Mouse (Mus musculus): Measurements from ENCODE around the gene Heatr9.
"Not testable (repeated sequence)": the region's sequence is repeated elsewhere in the genome, so short reads cannot be mapped to it uniquely, and the experiment has no call there.

The Heatr9 gene

GRCm38 (mm10) chr11:83522075-83522474 lies at the start of gene Heatr9:
TSS of gene Heatr9 (minus strand) at chr11:83522175.
- DNase-seq (ENCODE audit: low spot score) = no peak

- no peak for DNase-seq (ENCODE audit: low spot score)
These were observed 48.2 kb upstream of the Heatr9 start for GRCm38 (mm10) chr11:83570189-83570588.

DNA sequence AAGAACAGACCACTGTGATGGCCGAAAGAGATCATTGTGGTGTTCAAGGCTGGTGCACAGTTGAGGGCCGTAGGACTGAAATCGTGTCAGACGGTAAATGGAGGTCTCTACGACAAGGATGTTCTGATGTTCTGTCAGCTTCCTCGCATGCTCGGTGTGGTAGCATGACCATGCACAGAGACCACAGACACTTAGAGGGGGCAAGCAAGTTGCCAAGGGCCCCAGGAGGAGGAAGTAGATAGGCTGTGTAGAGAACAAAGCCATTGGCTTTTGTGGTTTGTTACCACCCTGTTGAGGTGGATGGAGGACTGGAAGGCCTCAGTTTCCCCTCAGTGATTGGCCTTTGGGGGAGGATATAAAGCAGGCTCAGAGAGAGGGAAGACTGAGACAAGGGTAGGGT lies 47.3 kb upstream of the Heatr9 start:
- no peak for DNase-seq (ENCODE audit: low spot score)

GRCm38 (mm10) chr11:83568786-83569185 lies 46.8 kb upstream of the Heatr9 start:
- DNase-seq (ENCODE audit: low spot score) = no peak

DNA sequence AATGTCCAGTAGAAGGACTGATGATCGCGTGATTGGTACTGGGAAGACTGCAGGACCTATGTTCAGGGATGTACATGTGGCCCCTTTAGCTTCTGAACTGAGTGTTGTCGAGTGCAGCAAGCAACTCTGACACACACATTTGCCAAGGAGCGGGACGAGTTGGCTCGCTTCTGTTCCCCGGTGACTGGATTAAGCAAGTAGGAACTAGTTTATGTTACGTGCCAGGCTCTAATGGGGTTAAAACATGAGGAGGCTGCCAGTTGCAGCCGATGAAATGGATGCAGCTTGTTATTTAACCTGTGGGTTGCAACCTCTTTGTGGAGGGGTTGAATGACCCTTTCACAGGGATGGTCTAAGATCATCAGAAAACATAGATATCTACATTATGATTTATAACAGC lies 46.1 kb upstream of the Heatr9 start:
- DNase-seq (ENCODE audit: low spot score) = no peak

DNA sequence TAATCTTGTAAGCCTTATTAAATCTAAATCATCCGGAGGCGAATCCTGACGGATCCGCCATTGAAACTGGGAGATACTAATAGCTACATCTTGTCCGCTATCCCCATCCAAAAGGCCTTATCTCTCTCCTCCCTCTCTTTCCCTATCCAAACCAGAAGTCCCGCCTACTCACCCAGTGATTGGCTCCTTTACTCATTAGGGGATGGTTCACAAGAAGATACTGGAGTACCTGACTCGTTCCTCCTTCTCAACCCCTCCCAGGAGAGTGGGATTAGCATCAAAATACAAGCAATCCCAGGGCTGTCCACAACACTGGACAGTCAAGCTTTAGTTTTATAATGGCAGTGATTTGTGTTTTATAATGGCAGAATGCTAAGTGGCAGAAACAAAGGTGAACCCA lies 45.3 kb upstream of the Heatr9 start:
- DNase-seq (ENCODE audit: low spot score) = no peak

GRCm38 (mm10) chr11:83566617-83567016 lies 44.6 kb upstream of the Heatr9 start:
- DNase-seq (ENCODE audit: low spot score) = no peak

GRCm38 (mm10) chr11:83563754-83564153 lies 41.8 kb upstream of the Heatr9 start:
- DNase-seq (ENCODE audit: low spot score) = no peak

GRCm38 (mm10) chr11:83562311-83562887 lies 40.4 kb upstream of the Heatr9 start:
- no peak for DNase-seq (ENCODE audit: low spot score)

DNA sequence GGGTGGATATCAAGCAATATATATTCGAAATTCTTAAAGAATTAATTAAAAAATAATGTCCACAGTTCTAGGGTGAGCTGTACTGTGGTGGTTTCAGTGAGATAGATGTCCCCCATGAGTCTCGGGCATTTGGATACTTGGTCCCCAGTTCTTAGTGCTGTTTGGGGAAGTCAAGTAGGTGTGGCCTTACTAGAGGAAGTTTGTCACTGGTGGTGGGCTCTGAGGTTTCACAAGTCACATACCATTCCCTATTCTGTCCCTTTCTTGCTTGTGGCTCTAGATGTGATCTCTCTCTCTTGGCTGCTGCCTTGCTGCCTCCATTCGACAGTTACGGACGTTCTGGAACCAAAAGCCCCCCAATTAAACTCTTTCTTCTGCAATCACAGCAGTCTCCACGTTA lies 38.4 kb upstream of the Heatr9 start:
- no peak for DNase-seq (ENCODE audit: low spot score)

- no peak for DNase-seq (ENCODE audit: low spot score)
These were observed 35.1 kb upstream of the Heatr9 start for GRCm38 (mm10) chr11:83557074-83557473.

GRCm38 (mm10) chr11:83556085-83556781 lies 34.3 kb upstream of the Heatr9 start:
- DNase-seq (ENCODE audit: low spot score) = no peak

- DNase-seq (ENCODE audit: low spot score) = no peak
These were observed 29.7 kb upstream of the Heatr9 start for GRCm38 (mm10) chr11:83551668-83552067.

GRCm38 (mm10) chr11:83551037-83551436 lies 29.1 kb upstream of the Heatr9 start:
- DNase-seq (ENCODE audit: low spot score) = not testable (repeated sequence)

DNA sequence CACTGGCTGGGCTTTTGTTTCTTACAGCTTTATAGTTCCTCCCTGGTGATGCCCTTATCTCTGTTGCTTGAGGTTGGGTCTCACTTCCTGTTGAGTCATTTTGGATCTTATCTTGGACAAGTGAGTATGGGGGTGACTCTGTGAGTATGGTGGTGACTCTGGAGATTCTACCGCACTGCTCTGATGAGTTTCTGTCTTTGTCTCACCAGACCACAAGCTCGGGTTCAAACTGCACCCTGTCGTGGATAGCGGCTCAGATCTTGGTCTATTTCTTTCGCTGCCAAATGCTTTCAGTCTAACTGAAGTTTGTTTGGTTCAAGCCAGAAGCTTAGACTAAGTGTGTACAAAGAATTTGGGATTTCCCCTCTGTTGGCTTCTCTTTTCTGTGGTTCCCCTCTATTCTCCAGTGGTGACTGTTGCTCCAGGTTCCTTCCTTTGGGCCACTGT lies 28.2 kb upstream of the Heatr9 start:
- no peak for DNase-seq (ENCODE audit: low spot score)

DNA sequence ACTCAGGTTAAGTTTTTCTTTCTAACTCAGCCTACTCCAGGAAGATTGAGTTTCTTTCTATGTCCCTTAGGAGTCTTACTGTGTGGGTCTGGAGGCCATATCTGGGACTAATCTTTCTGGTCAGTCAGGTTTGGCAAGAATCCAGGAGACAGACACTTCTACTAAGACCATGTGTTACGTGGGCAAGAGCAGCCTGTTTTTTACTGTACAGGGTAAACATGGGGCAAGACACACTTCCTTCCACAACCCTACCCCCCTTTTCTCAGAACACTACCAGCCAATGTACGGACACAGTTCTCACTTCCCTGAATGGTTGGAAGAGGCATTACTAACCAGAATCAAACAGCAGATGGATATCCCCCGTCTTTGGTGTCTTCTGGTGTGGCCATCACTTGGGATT lies 22.2 kb upstream of the Heatr9 start:
- no peak for DNase-seq (ENCODE audit: low spot score)

DNA sequence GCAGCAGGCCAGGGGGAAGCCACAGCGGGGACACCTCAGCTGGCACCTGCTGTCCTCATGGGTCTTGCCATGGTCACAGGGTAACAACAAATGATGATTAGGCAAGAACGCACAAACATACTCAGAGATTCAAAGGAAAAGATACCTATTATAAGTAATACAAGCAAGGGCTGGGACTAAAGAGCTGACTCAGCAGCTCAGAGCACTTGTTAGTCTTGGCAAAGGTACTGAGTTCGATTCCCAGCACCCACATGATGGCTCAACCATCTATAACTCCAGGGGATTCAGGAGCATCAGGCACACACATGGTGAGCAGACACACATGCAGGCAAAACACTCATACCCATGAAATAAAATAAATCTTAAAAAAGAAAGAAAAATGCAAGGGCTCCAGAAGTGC lies 19.4 kb upstream of the Heatr9 start:
- no peak for DNase-seq (ENCODE audit: low spot score)

GRCm38 (mm10) chr11:83540931-83541330 lies 19.0 kb upstream of the Heatr9 start:
- DNase-seq (ENCODE audit: low spot score) = no peak

- no peak for DNase-seq (ENCODE audit: low spot score)
These were observed 16.8 kb upstream of the Heatr9 start for GRCm38 (mm10) chr11:83538705-83539314.

- no peak for DNase-seq (ENCODE audit: low spot score)
These were observed 14.9 kb upstream of the Heatr9 start for GRCm38 (mm10) chr11:83536831-83537230.

- DNase-seq (ENCODE audit: low spot score) = peak; percentile 81
These were observed 12.8 kb upstream of the Heatr9 start for GRCm38 (mm10) chr11:83534609-83535423.

- DNase-seq (ENCODE audit: low spot score) = no peak
These were observed 12.2 kb upstream of the Heatr9 start for GRCm38 (mm10) chr11:83534143-83534542.

- no peak for DNase-seq (ENCODE audit: low spot score)
These were observed 11.2 kb upstream of the Heatr9 start for GRCm38 (mm10) chr11:83533192-83533591.

Data from ovary, postnatal 14 days (tissue).